Mouse (Mus musculus): ENCODE results near the gene Nfkb1.

DNA sequence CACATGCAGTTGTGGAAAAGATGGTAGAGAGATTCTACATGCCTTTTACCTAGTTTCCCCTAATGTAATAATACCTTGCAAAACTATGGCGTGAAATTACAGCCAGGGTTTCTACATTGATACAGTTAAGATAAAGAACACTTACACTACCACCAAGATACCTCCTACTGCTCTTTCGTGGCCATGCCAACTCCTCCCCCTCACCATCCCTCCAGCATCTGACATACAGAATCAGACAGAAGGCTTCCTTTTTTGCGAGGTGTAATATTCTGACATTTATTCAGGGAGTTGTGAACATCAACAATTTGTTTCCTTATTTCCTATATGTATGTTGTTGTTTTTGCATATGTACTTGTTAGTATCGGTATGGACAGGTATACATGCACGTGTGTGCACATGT is 11.3 kb upstream of the Nfkb1 start:
- no peak for TF ChIP-seq POLR2A (IDR thresholded peaks at IDR 0.05; ENCODE audit: insufficient read depth, low read depth, low read length)
- TF ChIP-seq CTCF (IDR thresholded peaks at IDR 0.05; ENCODE audit: insufficient read depth, low read depth, low read length) = no peak

Data from olfactory bulb, adult 2 months (tissue).